Mouse (Mus musculus) thymus, adult 2 months (tissue): ENCODE data around the gene Ssr3. TPM values are rescaled to one million over a fixed set of nuclear protein-coding genes. Genes with fewer than 3 reads are reported as not detected.

Experiments
- DNase-seq: peaks from one replicate; pipeline ENCODE4 v3.0.0; 2021
- H3K27ac ChIP-seq: fragments of 200-500 bp; 2 replicates; pipeline ENCODE4 v1.5.1; 2012; ENCODE audit warnings: low read length, control low read depth; ENCODE audit not compliant: control insufficient read depth, insufficient read depth
- H3K27me3 ChIP-seq: fragments of 200-500 bp; 2 replicates; pipeline ENCODE4 v1.6.1; 2012; ENCODE audit warnings: mild to moderate bottlenecking, low read length, moderate library complexity, mixed read lengths; ENCODE audit not compliant: control insufficient read depth, insufficient read depth
- H3K36me3 ChIP-seq: fragments of 200-500 bp; 2 replicates; pipeline ENCODE4 v1.6.1; 2012; ENCODE audit warnings: mild to moderate bottlenecking, low read length, moderate library complexity; ENCODE audit not compliant: control insufficient read depth, insufficient read depth
- H3K4me1 ChIP-seq: fragments of 200-500 bp; replicated peaks from 2 replicates; pipeline ENCODE4 v1.6.1; 2012; ENCODE audit warnings: low read length; ENCODE audit not compliant: control insufficient read depth, insufficient read depth
- H3K4me3 ChIP-seq: fragments of 200-500 bp; 2 replicates; pipeline ENCODE4 v1.5.1; 2012; ENCODE audit warnings: mild to moderate bottlenecking, low read length, control low read depth, moderate library complexity; ENCODE audit not compliant: control insufficient read depth, insufficient read depth
- CTCF ChIP-seq: fragments of 200-500 bp; IDR thresholded peaks from 2 replicates; pipeline ENCODE4 v1.5.1; 2012; ENCODE audit warnings: mild to moderate bottlenecking, control low read depth, low read length, moderate library complexity, borderline replicate concordance; ENCODE audit not compliant: control insufficient read depth, poor library complexity, insufficient read depth; ENCODE audit errors: extremely low read depth
- POLR2A ChIP-seq: fragments of 200-500 bp; IDR thresholded peaks from 2 replicates; pipeline ENCODE4 v1.6.1; 2012; ENCODE audit warnings: mild to moderate bottlenecking, low read length, control low read depth, moderate library complexity; ENCODE audit not compliant: control insufficient read depth, poor library complexity, insufficient read depth; ENCODE audit errors: extremely low read depth
- WGBS: fragments of 180-500 bp; shearing (Covaris S2); methylation state at CpG from one replicate; pipeline ENCODE4 v1.1.7; 2018; 5-methylcytosine and 5-hydroxymethylcytosine counted together
- polyA plus RNA-seq: library from polyadenylated mRNA; depleted of rRNA; stranded (reverse); fragments of >200 nt; gene quantifications from 2 replicates; pipeline ENCODE4 v1.2.3, GENCODE M21; 2012

The Ssr3 gene
- polyA plus RNA-seq, 1 experiment: 55.2 TPM

GRCm38 (mm10) chr3:65391784-65392420 lies 521 bp downstream of the Ssr3 start:
- H3K4me3 ChIP-seq: peak overlapping the region; percentile 80
- TF ChIP-seq POLR2A (no peak), CTCF (no peak)
- no peak for DNase-seq
- H3K27me3 ChIP-seq: no peaks in the 10 kb centered on the region
- peaks cover 30% of the 10 kb centered on the region for H3K36me3 ChIP-seq
- H3K27ac ChIP-seq: no peak overlapping the region
- H3K4me1 ChIP-seq: no peaks in the 10 kb centered on the region
- under 1% methylated on average over 37 of the region's 37 CpGs for WGBS

GRCm38 (mm10) chr3:65391222-65391783 lies 1.1 kb downstream of the Ssr3 start:
- TF ChIP-seq CTCF (no peak), POLR2A (no peak)
- WGBS: 47% methylated on average over 6 of the region's 6 CpGs
- no peak overlapping the region for H3K27ac ChIP-seq
- H3K36me3 ChIP-seq: peaks cover 35% of the 10 kb centered on the region
- H3K4me3 ChIP-seq: peak overlapping the region; percentile 80
- H3K4me1 ChIP-seq: no peaks in the 10 kb centered on the region
- no peak for DNase-seq
- H3K27me3 ChIP-seq: no peaks in the 10 kb centered on the region

GRCm38 (mm10) chr3:65385771-65386170 lies 6.7 kb downstream of the Ssr3 start:
- Histone ChIP-seq H3K36me3 (peaks cover 71% of the 10 kb centered on the region), H3K4me1 (no peaks in the 10 kb centered on the region), H3K4me3 (no peak overlapping the region), H3K27me3 (no peaks in the 10 kb centered on the region), H3K27ac (no peak overlapping the region)
- TF ChIP-seq POLR2A: no peak
- TF ChIP-seq CTCF: no peak
- DNase-seq: no peak

GRCm38 (mm10) chr3:65384431-65384830 lies 8.0 kb downstream of the Ssr3 start:
- WGBS: 96% methylated on average over 3 of the region's 3 CpGs
- H3K36me3 ChIP-seq: peaks cover 72% of the 10 kb centered on the region
- no peak for TF ChIP-seq POLR2A
- no peak for TF ChIP-seq CTCF

GRCm38 (mm10) chr3:65381094-65381493 lies 11.3 kb downstream of the Ssr3 start:
- Histone ChIP-seq H3K27ac (no peak overlapping the region), H3K4me3 (no peak overlapping the region), H3K36me3 (peaks cover 45% of the 10 kb centered on the region), H3K4me1 (no peaks in the 10 kb centered on the region), H3K27me3 (no peaks in the 10 kb centered on the region)
- DNase-seq: no peak
- TF ChIP-seq POLR2A: no peak
- TF ChIP-seq CTCF: no peak
- WGBS: over 99% methylated on average over 4 of the region's 4 CpGs

More at GRCm38 (mm10) chr3:65384431-65384830, 8.0 kb downstream of the Ssr3 start:
- Histone ChIP-seq H3K4me3 (no peak overlapping the region), H3K27me3 (no peaks in the 10 kb centered on the region), H3K4me1 (no peaks in the 10 kb centered on the region), H3K27ac (no peak overlapping the region)
- DNase-seq: no peak

GRCm38 (mm10) chr3:65379884-65380539 lies 12.4 kb downstream of the Ssr3 start:
- DNase-seq: peak; percentile 41
- Histone ChIP-seq H3K4me1 (no peaks in the 10 kb centered on the region), H3K27me3 (no peaks in the 10 kb centered on the region), H3K4me3 (no peak overlapping the region), H3K36me3 (peaks cover 36% of the 10 kb centered on the region), H3K27ac (no peak overlapping the region)
- TF ChIP-seq CTCF (no peak), POLR2A (no peak)
- 75% methylated on average over 4 of the region's 4 CpGs for WGBS

- no peak for TF ChIP-seq CTCF
- TF ChIP-seq POLR2A: no peak
- no peaks in the 10 kb centered on the region for H3K27me3 ChIP-seq
- no peak for DNase-seq
- no peaks in the 10 kb centered on the region for H3K4me1 ChIP-seq
- peaks cover 28% of the 10 kb centered on the region for H3K36me3 ChIP-seq
- H3K4me3 ChIP-seq: no peak overlapping the region
- no peak overlapping the region for H3K27ac ChIP-seq
Observed at GRCm38 (mm10) chr3:65378724-65379123, 13.7 kb downstream of the Ssr3 start.
